Mouse (Mus musculus): ENCODE results near the gene Ppp1r27. TPM values are rescaled to one million over a fixed set of nuclear protein-coding genes. Genes with fewer than 3 reads are reported as not detected.
A peak's percentile ranks its signal among the peaks of the same experiment; 100 is the strongest.

The Ppp1r27 gene
- polyA plus RNA-seq, 1 experiment from 2014 or later: not detected

GRCm38 (mm10) chr11:120576365-120576981 is 25.5 kb upstream of the Ppp1r27 start:
- H3K4me3 ChIP-seq (ENCODE audit: low read depth, low read length): no peak overlapping the region

GRCm38 (mm10) chr11:120575940-120576339 is 25.0 kb upstream of the Ppp1r27 start:
- no peak for ATAC-seq
- Histone ChIP-seq H3K4me1 (ENCODE audit: insufficient read depth, low read depth, low read length) (peaks cover 14% of the 10 kb centered on the region), H3K27me3 (replicated peaks; ENCODE audit: insufficient read depth, low read length) (no peaks in the 10 kb centered on the region), H3K36me3 (ENCODE audit: insufficient read depth, low read length) (peaks cover 17% of the 10 kb centered on the region; the same call in 1 of the 2 replicates), H3K9me3 (ENCODE audit: low read length) (no peaks in the 10 kb centered on the region), H3K4me3 (ENCODE audit: low read depth, low read length) (no peak overlapping the region), H3K4me2 (replicated peaks; ENCODE audit: low read depth, low read length) (no peak overlapping the region), H3K27ac (ENCODE audit: low read length) (no peak overlapping the region), H3K9ac (replicated peaks; ENCODE audit: low read depth) (no peak overlapping the region)
- no peak for DNase-seq (ENCODE audit: low spot score)
- TF ChIP-seq CTCF (IDR thresholded peaks at IDR 0.05): no peak
- TF ChIP-seq EP300 (IDR thresholded peaks at IDR 0.05): no peak

More at GRCm38 (mm10) chr11:120576365-120576981, 25.5 kb upstream of the Ppp1r27 start:
- DNase-seq (ENCODE audit: low spot score) (no peak), ATAC-seq (no peak)
- WGBS: 78% methylated on average over 3 of the region's 3 CpGs
- H3K27me3 ChIP-seq (replicated peaks; ENCODE audit: insufficient read depth, low read length): no peaks in the 10 kb centered on the region
- no peak overlapping the region for H3K4me2 ChIP-seq (replicated peaks; ENCODE audit: low read depth, low read length)
- no peak overlapping the region for H3K9ac ChIP-seq (replicated peaks; ENCODE audit: low read depth)
- peaks cover 17% of the 10 kb centered on the region; the same call in 1 of the 2 replicates for H3K36me3 ChIP-seq (ENCODE audit: insufficient read depth, low read length)
- H3K27ac ChIP-seq (ENCODE audit: low read length): no peak overlapping the region
- no peak for TF ChIP-seq EP300 (IDR thresholded peaks at IDR 0.05)
- no peak for TF ChIP-seq CTCF (IDR thresholded peaks at IDR 0.05)
- no peaks in the 10 kb centered on the region for H3K9me3 ChIP-seq (ENCODE audit: low read length)
- H3K4me1 ChIP-seq (ENCODE audit: insufficient read depth, low read depth, low read length): peaks cover 12% of the 10 kb centered on the region

- Histone ChIP-seq H3K9ac (replicated peaks; ENCODE audit: low read depth) (no peak overlapping the region), H3K36me3 (ENCODE audit: insufficient read depth, low read length) (peaks cover 23% of the 10 kb centered on the region), H3K4me1 (ENCODE audit: insufficient read depth, low read depth, low read length) (peaks cover 11% of the 10 kb centered on the region), H3K4me3 (ENCODE audit: low read depth, low read length) (no peak overlapping the region), H3K27me3 (replicated peaks; ENCODE audit: insufficient read depth, low read length) (no peaks in the 10 kb centered on the region), H3K4me2 (replicated peaks; ENCODE audit: low read depth, low read length) (no peak overlapping the region), H3K27ac (ENCODE audit: low read length) (no peak overlapping the region), H3K9me3 (ENCODE audit: low read length) (no peaks in the 10 kb centered on the region)
- no peak for DNase-seq (ENCODE audit: low spot score)
- TF ChIP-seq CTCF (IDR thresholded peaks at IDR 0.05) (no peak), EP300 (IDR thresholded peaks at IDR 0.05) (no peak)
- no peak for ATAC-seq
- WGBS: 74% methylated on average over 2 of the region's 2 CpGs
Observed at GRCm38 (mm10) chr11:120575046-120575445, 24.1 kb upstream of the Ppp1r27 start.

GRCm38 (mm10) chr11:120574278-120574600 is 23.3 kb upstream of the Ppp1r27 start:
- DNase-seq (ENCODE audit: low spot score) (no peak), ATAC-seq (no peak)
- Histone ChIP-seq H3K27me3 (replicated peaks; ENCODE audit: insufficient read depth, low read length) (no peaks in the 10 kb centered on the region), H3K4me3 (ENCODE audit: low read depth, low read length) (no peak overlapping the region; the same call in 1 of the 2 replicates), H3K9me3 (ENCODE audit: low read length) (no peaks in the 10 kb centered on the region), H3K36me3 (ENCODE audit: insufficient read depth, low read length) (peaks cover 22% of the 10 kb centered on the region), H3K9ac (replicated peaks; ENCODE audit: low read depth) (0 out of 2 replicates have a peak overlapping the region, but pooled peaks have one; percentile 23), H3K27ac (ENCODE audit: low read length) (no peak overlapping the region), H3K4me2 (replicated peaks; ENCODE audit: low read depth, low read length) (no peak overlapping the region; the same call in 1 of the 2 replicates), H3K4me1 (ENCODE audit: insufficient read depth, low read depth, low read length) (peaks cover 8% of the 10 kb centered on the region; the same call in 1 of the 2 replicates)
- WGBS: 26% methylated on average over 5 of the region's 5 CpGs
- TF ChIP-seq CTCF (IDR thresholded peaks at IDR 0.05) (no peak), EP300 (IDR thresholded peaks at IDR 0.05) (no peak)

GRCm38 (mm10) chr11:120573585-120574277 is 22.8 kb upstream of the Ppp1r27 start:
- Histone ChIP-seq H3K4me1 (ENCODE audit: insufficient read depth, low read depth, low read length) (peaks cover 8% of the 10 kb centered on the region; the same call in 1 of the 2 replicates), H3K36me3 (ENCODE audit: insufficient read depth, low read length) (peaks cover 19% of the 10 kb centered on the region), H3K4me3 (ENCODE audit: low read depth, low read length) (peak overlapping the region; percentile 87), H3K27me3 (replicated peaks; ENCODE audit: insufficient read depth, low read length) (no peaks in the 10 kb centered on the region), H3K9ac (replicated peaks; ENCODE audit: low read depth) (peak overlapping the region; percentile 67), H3K9me3 (ENCODE audit: low read length) (no peaks in the 10 kb centered on the region), H3K27ac (ENCODE audit: low read length) (peak overlapping the region; percentile 96), H3K4me2 (replicated peaks; ENCODE audit: low read depth, low read length) (peak overlapping the region; percentile 72)
- DNase-seq (ENCODE audit: low spot score) (no peak), ATAC-seq (no peak)
- WGBS: under 1% methylated on average over 23 of the region's 23 CpGs
- TF ChIP-seq EP300 (IDR thresholded peaks at IDR 0.05): no peak
- TF ChIP-seq CTCF (IDR thresholded peaks at IDR 0.05): no peak

GRCm38 (mm10) chr11:120572752-120573584 is 22.0 kb upstream of the Ppp1r27 start, which contains the start of gene P4hb:
P4hb (minus strand) TSS chr11:120573253.
- under 1% methylated on average over 84 of the region's 94 CpGs for WGBS

More at GRCm38 (mm10) chr11:120572752-120573584, 22.0 kb upstream of the Ppp1r27 start, which contains the start of gene P4hb:
- DNase-seq (ENCODE audit: low spot score) (peak; percentile 100), ATAC-seq (peak; percentile 95)
- H3K9ac ChIP-seq (replicated peaks; ENCODE audit: low read depth): peak within 1 kb of the TSS; percentile 77
- H3K36me3 ChIP-seq (ENCODE audit: insufficient read depth, low read length): peaks cover 19% of the 10 kb centered on the region
- no peaks in the 10 kb centered on the region for H3K9me3 ChIP-seq (ENCODE audit: low read length)
- TF ChIP-seq CTCF (IDR thresholded peaks at IDR 0.05): no peak; the same call in 1 of the 2 replicates
- no peak; the same call in 1 of the 2 replicates for TF ChIP-seq EP300 (IDR thresholded peaks at IDR 0.05)
- H3K4me1 ChIP-seq (ENCODE audit: insufficient read depth, low read depth, low read length): peaks cover 8% of the 10 kb centered on the region; the same call in 1 of the 2 replicates
- H3K4me2 ChIP-seq (replicated peaks; ENCODE audit: low read depth, low read length): peak within 1 kb of the TSS; percentile 80
- peak within 1 kb of the TSS; percentile 96 for H3K27ac ChIP-seq (ENCODE audit: low read length)
- peak within 1 kb of the TSS; percentile 87 for H3K4me3 ChIP-seq (ENCODE audit: low read depth, low read length)
- H3K27me3 ChIP-seq (replicated peaks; ENCODE audit: insufficient read depth, low read length): no peaks in the 10 kb centered on the region
